Mouse (Mus musculus) heart, embryonic 14.5 days (tissue): ENCODE data around the gene Ccar1. TPM values are rescaled to one million over a fixed set of nuclear protein-coding genes. Genes with fewer than 3 reads are reported as not detected.
"Not testable (repeated sequence)": the region's sequence is repeated elsewhere in the genome, so short reads cannot be mapped to it uniquely, and the experiment has no call there.

Experiments used
- ATAC-seq: fragments of 200-750 bp; cut with Nextera tagmentation; 2 replicates; pipeline ENCODE4 v1.8.0; 2017; ENCODE audit warnings: low read depth, moderate TSS enrichment; ENCODE audit not compliant: insufficient number of reproducible peaks, insufficient read depth, low FRiP score
- H3K27ac ChIP-seq, 2 experiments: fragments of 200-500 bp in 1 of 2; fragments of 300-500 bp in 1 of 2; sonication (generic) in 1 of 2; replicated peaks in 1 of 2; 2 replicates each; pipeline ENCODE4 v1.5.1; 2012 to 2014; ENCODE audit warnings: low read depth in 2 of 2, low read length in 2 of 2, control low read depth in 1 of 2, mild to moderate bottlenecking in 1 of 2, mixed read lengths in 1 of 2; ENCODE audit not compliant: control insufficient read depth in 1 of 2, insufficient read depth in 1 of 2
- H3K27me3 ChIP-seq: fragments of 300-500 bp; sonication (generic); 2 replicates; pipeline ENCODE4 v1.6.1; 2014; ENCODE audit warnings: mild to moderate bottlenecking, low read length, control low read depth; ENCODE audit not compliant: control insufficient read depth, insufficient read depth
- H3K36me3 ChIP-seq: fragments of 300-500 bp; sonication (generic); 2 replicates; pipeline ENCODE4 v1.6.1; 2014; ENCODE audit warnings: mild to moderate bottlenecking, control low read depth, low read length, mixed read lengths; ENCODE audit not compliant: control insufficient read depth, insufficient read depth
- H3K4me1 ChIP-seq, 2 experiments: fragments of 200-500 bp in 1 of 2; fragments of 300-500 bp in 1 of 2; sonication (generic) in 1 of 2; 2 replicates each; pipeline ENCODE4 v1.6.1; 2012 to 2014; ENCODE audit warnings: low read length in 2 of 2, control low read depth in 1 of 2, mixed read lengths in 1 of 2; ENCODE audit not compliant: control insufficient read depth in 2 of 2, insufficient read depth in 2 of 2
- H3K4me2 ChIP-seq: fragments of 300-500 bp; sonication (generic); 2 replicates; pipeline ENCODE4 v1.6.1; 2014; ENCODE audit warnings: mild to moderate bottlenecking, low read length
- H3K4me3 ChIP-seq, 2 experiments: fragments of 200-500 bp in 1 of 2; fragments of 300-500 bp in 1 of 2; sonication (generic) in 1 of 2; 2 replicates each; pipeline ENCODE4 v1.5.1; 2012 to 2014; ENCODE audit warnings: low read length in 2 of 2, mild to moderate bottlenecking in 2 of 2, control low read depth in 1 of 2, low read depth in 1 of 2, moderate library complexity in 1 of 2; ENCODE audit not compliant: control insufficient read depth in 1 of 2, insufficient read depth in 1 of 2
- H3K9ac ChIP-seq: fragments of 300-500 bp; sonication (generic); 2 replicates; pipeline ENCODE4 v1.6.1; 2014; ENCODE audit warnings: mild to moderate bottlenecking, low read length
- H3K9me3 ChIP-seq: fragments of 300-500 bp; sonication (generic); 2 replicates; pipeline ENCODE4 v1.6.1; 2016; ENCODE audit warnings: low read length, control low read depth; ENCODE audit not compliant: control insufficient read depth
- WGBS: fragments of 180-500 bp; shearing (Covaris S2); extraction: QIAGEN DNeasy Blood & Tissue Kit; methylation state at CpG from one replicate; pipeline ENCODE4 v1.1.7; 2014; 5-methylcytosine and 5-hydroxymethylcytosine counted together
- polyA plus RNA-seq: library from polyadenylated mRNA; unstranded; fragments of >200 nt; fragmentation: Nextera tagmentation; extraction: Ambion mirVana; gene quantifications from 2 replicates; pipeline ENCODE4 v1.2.1, GENCODE M21; 2014

Ccar1 gene
- polyA plus RNA-seq, 1 experiment from 2014 or later = 93.4 TPM

GRCm38 (mm10) chr10:62791251-62792176, 572 bp downstream of the Ccar1 start:
- H3K4me3 ChIP-seq = peak overlapping the region; percentile 97 to 99
- peak overlapping the region; percentile 99 for H3K9ac ChIP-seq
- H3K36me3 ChIP-seq = peaks cover 44% of the 10 kb centered on the region
- no peaks in the 10 kb centered on the region for H3K27me3 ChIP-seq
- H3K4me1 ChIP-seq = peaks cover 5 to 27% of the 10 kb centered on the region in 2 experiments
- peak overlapping the region; percentile 85 for H3K4me2 ChIP-seq
- peak; percentile 75 for ATAC-seq
- H3K27ac ChIP-seq = peak overlapping the region; percentile 99
- H3K9me3 ChIP-seq = no peaks in the 10 kb centered on the region
- WGBS = 2% methylated on average over 72 of the region's 78 CpGs

- not testable (repeated sequence) for ATAC-seq, H3K4me1 ChIP-seq, H3K4me3 ChIP-seq, H3K4me2 ChIP-seq, H3K27me3 ChIP-seq, H3K27ac ChIP-seq, H3K9me3 ChIP-seq, H3K9ac ChIP-seq
- 91% methylated on average over 1 of the region's 1 CpGs for WGBS
- H3K36me3 ChIP-seq = peaks cover 100% of the 10 kb centered on the region
Observed at GRCm38 (mm10) chr10:62781776-62782175, 10.3 kb downstream of the Ccar1 start.

GRCm38 (mm10) chr10:62750781-62751180, 41.3 kb downstream of the Ccar1 start:
- Histone ChIP-seq H3K27ac (no peak overlapping the region), H3K4me2 (no peak overlapping the region), H3K4me1 (no peaks in the 10 kb centered on the region), H3K36me3 (peaks cover 97% of the 10 kb centered on the region), H3K9me3 (no peaks in the 10 kb centered on the region), H3K27me3 (no peaks in the 10 kb centered on the region), H3K4me3 (no peak overlapping the region), H3K9ac (no peak overlapping the region)
- no peak for ATAC-seq
- WGBS = 66% methylated on average over 6 of the region's 6 CpGs

GRCm38 (mm10) chr10:62739961-62740737, 51.9 kb downstream of the Ccar1 start:
- no peak overlapping the region for H3K9ac ChIP-seq
- peak; percentile 66; the same call in 1 of the 2 replicates for ATAC-seq

GRCm38 (mm10) chr10:62736965-62737688, 55.0 kb downstream of the Ccar1 start:
- H3K4me2 ChIP-seq = no peak overlapping the region
- no peak overlapping the region for H3K9ac ChIP-seq
- no peaks in the 10 kb centered on the region for H3K9me3 ChIP-seq
- H3K36me3 ChIP-seq = peaks cover 23% of the 10 kb centered on the region
- WGBS = 44% methylated on average over 4 of the region's 4 CpGs
- H3K4me3 ChIP-seq = no peak overlapping the region
- ATAC-seq = no peak
- no peaks in the 10 kb centered on the region for H3K27me3 ChIP-seq
- H3K4me1 ChIP-seq = 0 out of 4 replicates have a peak, but pooled peaks cover 2 to 3% of the 10 kb centered on the region in 2 experiments
- no peak overlapping the region for H3K27ac ChIP-seq

More at GRCm38 (mm10) chr10:62739961-62740737, 51.9 kb downstream of the Ccar1 start:
- 38% methylated on average over 4 of the region's 4 CpGs for WGBS
- H3K27ac ChIP-seq = peak overlapping the region in 1 of 2 experiments; percentile 41; a peak in 3 of 4 replicates
- H3K36me3 ChIP-seq = peaks cover 49% of the 10 kb centered on the region
- no peak overlapping the region for H3K4me2 ChIP-seq
- H3K4me3 ChIP-seq = no peak overlapping the region
- 0 out of 4 replicates have a peak, but pooled peaks cover 2 to 3% of the 10 kb centered on the region in 2 experiments for H3K4me1 ChIP-seq
- H3K9me3 ChIP-seq = no peaks in the 10 kb centered on the region
- H3K27me3 ChIP-seq = no peaks in the 10 kb centered on the region

GRCm38 (mm10) chr10:62730826-62731225, 61.3 kb downstream of the Ccar1 start:
- Histone ChIP-seq H3K4me1 (peaks cover 4 to 5% of the 10 kb centered on the region in 2 experiments; a peak in 2 of 4 replicates), H3K27ac (no peak overlapping the region), H3K9me3 (no peaks in the 10 kb centered on the region), H3K27me3 (no peaks in the 10 kb centered on the region), H3K4me3 (no peak overlapping the region), H3K9ac (no peak overlapping the region), H3K4me2 (no peak overlapping the region), H3K36me3 (no peaks in the 10 kb centered on the region)
- WGBS = 56% methylated on average over 10 of the region's 10 CpGs
- no peak for ATAC-seq
